Mouse (Mus musculus) limb, embryonic 11.5 days (tissue): ENCODE results near the gene Cask. TPM values are rescaled to one million over a fixed set of nuclear protein-coding genes. Genes with fewer than 3 reads are reported as not detected.

Source experiments
- ATAC-seq: fragments of 200-750 bp; cut with Nextera tagmentation; 2 replicates; pipeline ENCODE4 v1.8.0; 2017; ENCODE audit warnings: low read depth; ENCODE audit not compliant: insufficient number of reproducible peaks, low FRiP score, low TSS enrichment
- DNase-seq: peaks from one replicate; pipeline ENCODE4 v3.0.0-alpha.2; 2015; ENCODE audit warnings: low spot score
- H3K27ac ChIP-seq: fragments of 300-500 bp; sonication (generic); replicated peaks from 2 replicates; pipeline ENCODE4 v1.5.1; 2014; ENCODE audit warnings: low read depth, mild to moderate bottlenecking, low read length
- H3K27me3 ChIP-seq: fragments of 300-500 bp; sonication (generic); 2 replicates; pipeline ENCODE4 v1.6.1; 2014; ENCODE audit warnings: mild to moderate bottlenecking, low read length, mixed read lengths; ENCODE audit not compliant: control insufficient read depth, insufficient read depth
- H3K36me3 ChIP-seq: fragments of 300-500 bp; sonication (generic); 2 replicates; pipeline ENCODE4 v1.6.1; 2014; ENCODE audit warnings: mild to moderate bottlenecking, low read length, moderate library complexity, mixed read lengths; ENCODE audit not compliant: control insufficient read depth, insufficient read depth
- H3K4me1 ChIP-seq: fragments of 300-500 bp; sonication (generic); 2 replicates; pipeline ENCODE4 v1.6.1; 2014; ENCODE audit warnings: low read length, mixed read lengths; ENCODE audit not compliant: control insufficient read depth, insufficient read depth
- H3K4me2 ChIP-seq: fragments of 300-500 bp; sonication (generic); 2 replicates; pipeline ENCODE4 v1.6.1; 2014; ENCODE audit warnings: low read depth, mild to moderate bottlenecking, moderate library complexity; ENCODE audit not compliant: severe bottlenecking
- H3K4me3 ChIP-seq: fragments of 300-500 bp; sonication (generic); 2 replicates; pipeline ENCODE4 v1.5.1; 2014; ENCODE audit warnings: low read depth, low read length
- H3K9ac ChIP-seq: fragments of 300-500 bp; sonication (generic); 2 replicates; pipeline ENCODE4 v1.6.1; 2014; ENCODE audit warnings: mild to moderate bottlenecking, low read length
- H3K9me3 ChIP-seq: fragments of 300-500 bp; sonication (generic); 2 replicates; pipeline ENCODE4 v1.6.1; 2016; ENCODE audit warnings: low read length; ENCODE audit not compliant: control insufficient read depth
- WGBS: fragments of 180-500 bp; shearing (Covaris S2); extraction: QIAGEN DNeasy Blood & Tissue Kit; methylation state at CpG from one replicate; pipeline ENCODE4 v1.1.7; 2014; 5-methylcytosine and 5-hydroxymethylcytosine counted together
- polyA plus RNA-seq: library from polyadenylated mRNA; unstranded; fragments of >200 nt; fragmentation: Nextera tagmentation; extraction: Ambion mirVana; gene quantifications from 2 replicates; pipeline ENCODE4 v1.2.1, GENCODE M21; 2014

The Cask gene
- polyA plus RNA-seq, 1 experiment from 2014 or later: 12.8 TPM

DNA sequence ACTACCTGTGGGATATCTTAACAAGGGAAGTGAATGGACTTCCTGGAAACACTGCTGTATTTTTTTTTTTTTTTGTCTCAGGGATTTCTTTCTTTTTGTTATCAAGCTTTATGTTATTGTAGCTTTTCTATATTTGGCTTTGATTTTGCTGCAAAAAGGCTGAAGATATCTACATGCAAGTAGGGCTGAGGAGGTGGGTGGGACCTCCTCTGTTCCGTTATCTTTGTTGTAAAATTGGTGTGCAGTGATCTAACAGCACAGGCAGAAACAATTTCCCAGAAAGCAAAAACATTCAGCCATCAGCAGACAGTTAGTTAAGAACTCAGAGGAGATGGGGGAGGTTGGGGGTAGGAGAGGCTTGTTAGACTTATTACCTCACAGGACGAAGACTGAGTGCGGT lies 296.7 kb downstream of the Cask start:
- H3K9ac ChIP-seq: no peak overlapping the region
- no peak overlapping the region for H3K4me2 ChIP-seq
- no peaks in the 10 kb centered on the region for H3K36me3 ChIP-seq
- DNase-seq: no peak
- ATAC-seq: no peak
- H3K27me3 ChIP-seq: no peaks in the 10 kb centered on the region
- no peak overlapping the region for H3K4me3 ChIP-seq
- no peaks in the 10 kb centered on the region for H3K9me3 ChIP-seq
- H3K4me1 ChIP-seq: no peaks in the 10 kb centered on the region
- WGBS: 85% methylated on average over 3 of the region's 3 CpGs
- no peak overlapping the region for H3K27ac ChIP-seq

DNA sequence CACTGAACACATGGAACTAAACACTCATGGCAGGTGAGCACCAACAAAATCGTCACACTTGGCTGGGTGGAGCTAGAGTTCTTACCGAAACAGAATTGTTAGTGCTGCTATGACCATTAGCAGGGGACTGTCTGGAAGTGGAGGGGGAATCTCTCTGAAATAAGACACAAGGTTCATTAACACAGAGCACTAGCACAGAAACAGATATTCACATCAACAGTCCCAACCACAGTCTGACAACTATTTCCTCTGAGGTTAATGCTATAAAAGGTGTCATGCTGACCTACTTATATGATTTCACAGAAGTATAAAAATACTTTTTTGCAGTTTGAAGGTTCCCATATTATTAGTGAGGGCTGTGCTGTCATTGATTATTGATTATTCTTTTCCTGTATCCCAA lies 298.9 kb downstream of the Cask start:
- Histone ChIP-seq H3K27ac (no peak overlapping the region), H3K4me3 (no peak overlapping the region), H3K27me3 (no peaks in the 10 kb centered on the region), H3K36me3 (no peaks in the 10 kb centered on the region), H3K4me2 (no peak overlapping the region), H3K9me3 (no peaks in the 10 kb centered on the region), H3K4me1 (no peaks in the 10 kb centered on the region), H3K9ac (no peak overlapping the region)
- WGBS: 83% methylated on average over 2 of the region's 2 CpGs
- no peak for DNase-seq
- no peak for ATAC-seq

DNA sequence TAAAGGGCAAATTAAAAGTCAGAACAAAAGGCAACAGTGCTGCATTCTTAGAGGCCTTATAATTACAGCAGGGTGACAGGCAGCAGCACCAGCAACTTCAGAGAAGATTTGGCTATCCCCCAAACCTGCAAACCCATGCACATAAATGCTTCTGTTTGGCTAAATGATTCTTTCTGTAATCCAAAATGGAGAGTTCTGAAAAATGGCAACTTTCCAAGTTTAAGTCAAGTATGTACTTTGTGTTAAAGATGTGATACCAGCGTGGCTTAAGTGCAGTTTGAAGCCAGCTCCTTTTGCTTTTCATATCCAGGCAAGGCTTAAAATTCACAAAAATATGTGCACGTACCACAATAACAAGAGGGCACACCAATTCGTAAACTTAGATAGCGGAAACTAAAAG lies 299.6 kb downstream of the Cask start:
- H3K27ac ChIP-seq: no peak overlapping the region
- 90% methylated on average over 4 of the region's 4 CpGs for WGBS
- H3K4me3 ChIP-seq: no peak overlapping the region
- H3K36me3 ChIP-seq: no peaks in the 10 kb centered on the region
- H3K9me3 ChIP-seq: no peaks in the 10 kb centered on the region
- ATAC-seq: no peak
- DNase-seq: no peak
- no peaks in the 10 kb centered on the region for H3K4me1 ChIP-seq
- no peak overlapping the region for H3K9ac ChIP-seq
- no peaks in the 10 kb centered on the region for H3K27me3 ChIP-seq
- H3K4me2 ChIP-seq: no peak overlapping the region

DNA sequence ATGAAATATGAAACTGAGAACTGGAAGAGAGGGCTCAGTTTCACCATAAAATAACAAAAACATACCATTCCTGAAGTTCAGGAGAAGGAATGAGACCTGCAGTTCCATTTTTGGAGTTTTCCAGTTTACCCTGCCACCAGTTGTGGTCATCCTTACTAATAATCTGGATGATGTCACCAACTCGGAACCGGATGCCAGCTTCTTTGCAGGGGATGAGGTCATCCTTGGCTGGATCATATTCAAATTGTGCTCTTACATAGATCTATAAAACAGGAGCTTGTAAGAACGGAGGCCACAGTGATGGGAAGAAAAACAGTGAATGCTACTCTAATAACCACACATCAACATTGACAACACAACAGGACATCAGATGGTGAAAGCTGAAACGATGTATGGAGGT lies 302.1 kb downstream of the Cask start:
- no peak overlapping the region for H3K9ac ChIP-seq
- ATAC-seq (no peak), DNase-seq (no peak)
- H3K4me1 ChIP-seq: no peaks in the 10 kb centered on the region
- H3K4me3 ChIP-seq: no peak overlapping the region
- no peak overlapping the region for H3K4me2 ChIP-seq
- no peaks in the 10 kb centered on the region for H3K36me3 ChIP-seq
- WGBS: 90% methylated on average over 4 of the region's 4 CpGs
- H3K27me3 ChIP-seq: no peaks in the 10 kb centered on the region
- H3K9me3 ChIP-seq: no peaks in the 10 kb centered on the region
- no peak overlapping the region for H3K27ac ChIP-seq

DNA sequence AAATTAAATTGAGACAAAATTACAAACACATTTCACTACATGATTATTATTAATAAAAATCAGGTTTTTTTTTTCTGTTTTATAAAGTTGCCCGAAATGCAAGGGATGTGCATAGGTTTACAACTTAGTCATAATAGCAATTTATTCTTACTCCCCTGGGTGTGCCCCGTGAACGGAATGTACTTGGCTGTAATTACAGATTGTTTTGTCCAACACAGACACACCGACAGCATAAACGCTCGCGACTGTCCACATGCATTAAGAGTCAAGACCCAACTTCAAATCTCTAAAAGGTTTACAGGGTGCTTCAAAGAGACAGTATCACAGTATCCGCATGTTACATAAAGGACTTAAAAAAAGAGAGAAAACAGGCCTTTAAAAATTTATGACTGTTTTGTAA lies 329.9 kb downstream of the Cask start:
- no peaks in the 10 kb centered on the region for H3K9me3 ChIP-seq
- no peak overlapping the region for H3K4me2 ChIP-seq
- H3K36me3 ChIP-seq: no peaks in the 10 kb centered on the region
- H3K4me1 ChIP-seq: no peaks in the 10 kb centered on the region
- no peak overlapping the region for H3K27ac ChIP-seq
- no peak overlapping the region for H3K9ac ChIP-seq
- DNase-seq (no peak), ATAC-seq (no peak)
- no peaks in the 10 kb centered on the region for H3K27me3 ChIP-seq
- H3K4me3 ChIP-seq: no peak overlapping the region
- 91% methylated on average over 8 of the region's 8 CpGs for WGBS

DNA sequence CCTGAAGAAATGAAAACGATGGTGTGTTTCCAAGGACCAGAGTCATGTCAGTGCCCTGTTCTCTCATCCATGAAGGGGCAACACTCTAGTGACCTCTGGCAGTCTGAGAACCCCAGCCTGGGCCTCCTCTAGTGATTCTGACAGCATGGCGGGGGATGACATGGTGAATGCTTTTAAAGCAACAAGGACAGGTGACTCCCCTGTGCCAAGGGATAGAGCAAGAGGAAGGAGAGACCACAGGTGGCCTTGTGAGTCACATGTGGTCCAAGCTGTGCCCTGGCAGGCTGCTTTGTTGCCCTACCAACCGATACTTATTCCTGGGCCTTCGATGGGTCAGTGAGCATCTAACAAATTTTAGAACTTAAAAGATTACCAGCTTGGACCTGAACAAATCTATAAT lies 330.6 kb downstream of the Cask start:
- DNase-seq (no peak), ATAC-seq (no peak)
- no peak overlapping the region for H3K27ac ChIP-seq
- H3K9ac ChIP-seq: no peak overlapping the region
- no peaks in the 10 kb centered on the region for H3K4me1 ChIP-seq
- no peaks in the 10 kb centered on the region for H3K27me3 ChIP-seq
- no peak overlapping the region for H3K4me3 ChIP-seq
- H3K36me3 ChIP-seq: no peaks in the 10 kb centered on the region
- no peaks in the 10 kb centered on the region for H3K9me3 ChIP-seq
- 86% methylated on average over 4 of the region's 4 CpGs for WGBS
- no peak overlapping the region for H3K4me2 ChIP-seq

DNA sequence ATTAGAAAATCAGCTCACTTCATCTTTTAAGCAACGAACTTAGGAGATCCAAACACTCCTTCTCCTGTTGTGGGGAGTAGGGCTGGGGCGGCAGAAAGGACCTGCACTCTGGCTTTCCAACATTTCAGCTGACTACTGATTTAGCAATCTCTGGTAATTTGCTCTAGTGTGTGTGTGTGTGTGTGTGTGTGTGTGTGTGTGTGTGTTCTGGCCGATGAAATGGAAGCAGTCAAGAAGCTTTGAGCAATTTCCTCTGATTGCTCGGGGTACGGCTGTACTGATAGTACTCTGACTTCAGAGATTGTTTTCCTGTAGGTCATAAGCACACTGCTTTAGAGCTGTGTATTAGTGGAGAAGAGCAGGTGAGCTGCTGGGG lies 331.8 kb downstream of the Cask start:
- Histone ChIP-seq H3K36me3 (no peaks in the 10 kb centered on the region), H3K27me3 (no peaks in the 10 kb centered on the region), H3K4me1 (no peaks in the 10 kb centered on the region), H3K4me2 (no peak overlapping the region), H3K9me3 (no peaks in the 10 kb centered on the region), H3K27ac (no peak overlapping the region), H3K4me3 (no peak overlapping the region), H3K9ac (no peak overlapping the region)
- DNase-seq (no peak), ATAC-seq (no peak)
- 88% methylated on average over 5 of the region's 5 CpGs for WGBS

DNA sequence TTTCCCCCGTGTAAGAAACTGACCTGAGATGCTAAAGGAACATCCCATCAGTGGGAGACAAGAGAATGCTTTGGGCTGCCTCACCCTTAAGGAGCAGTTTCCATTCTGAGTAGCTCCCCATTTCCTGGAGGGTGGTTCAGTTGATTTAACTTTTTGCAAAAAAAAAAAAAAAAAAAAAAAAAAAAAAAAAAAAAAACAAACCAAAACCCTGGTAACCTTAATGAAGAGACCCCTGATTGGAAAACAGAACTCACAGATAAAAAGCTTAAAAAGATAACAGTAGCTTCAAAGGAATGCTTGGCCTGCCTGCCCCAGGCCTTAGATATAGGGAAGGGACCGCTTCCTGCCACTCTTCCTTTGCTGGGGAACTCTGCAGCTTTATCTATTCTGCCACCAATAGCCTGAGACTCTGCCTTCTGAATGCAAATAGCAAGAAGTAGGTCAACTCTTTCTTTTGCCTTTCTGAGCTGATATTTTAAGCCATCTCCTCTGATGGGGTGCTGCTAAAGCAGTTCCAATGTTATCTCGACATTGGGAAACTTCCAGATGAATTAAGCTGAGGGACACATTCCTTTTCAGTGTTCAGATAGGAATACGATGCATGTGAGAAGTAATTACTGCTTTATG lies 332.3 kb downstream of the Cask start:
- Histone ChIP-seq H3K36me3 (no peaks in the 10 kb centered on the region), H3K4me2 (no peak overlapping the region), H3K9ac (no peak overlapping the region), H3K4me3 (no peak overlapping the region), H3K9me3 (no peaks in the 10 kb centered on the region), H3K27me3 (no peaks in the 10 kb centered on the region), H3K4me1 (no peaks in the 10 kb centered on the region), H3K27ac (no peak overlapping the region)
- ATAC-seq (no peak), DNase-seq (no peak)
- WGBS: 83% methylated on average over 4 of the region's 4 CpGs

DNA sequence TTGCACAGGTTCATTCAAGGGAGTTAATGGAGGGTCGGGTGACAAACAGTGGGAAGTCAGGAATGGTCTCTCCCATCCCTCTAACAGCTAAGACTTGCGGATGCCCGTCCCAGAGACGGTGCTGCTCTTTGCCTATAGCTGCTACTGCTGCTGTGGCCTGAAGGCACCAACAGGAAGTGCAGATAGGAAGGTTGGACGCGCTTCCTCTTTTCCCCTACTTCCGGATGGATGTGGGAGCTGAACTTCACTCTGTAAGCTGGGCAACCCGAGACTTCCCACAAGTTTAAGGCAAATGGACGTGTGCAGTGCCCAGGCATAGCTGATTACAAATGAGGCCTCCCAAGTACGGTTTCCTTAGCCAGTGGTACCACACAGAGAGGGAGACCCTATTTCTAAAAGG lies 333.1 kb downstream of the Cask start:
- DNase-seq (no peak), ATAC-seq (no peak)
- no peak overlapping the region for H3K4me2 ChIP-seq
- H3K27me3 ChIP-seq: no peaks in the 10 kb centered on the region
- no peak overlapping the region for H3K4me3 ChIP-seq
- 84% methylated on average over 10 of the region's 10 CpGs for WGBS
- H3K27ac ChIP-seq: no peak overlapping the region
- no peaks in the 10 kb centered on the region for H3K36me3 ChIP-seq
- no peaks in the 10 kb centered on the region for H3K4me1 ChIP-seq
- no peak overlapping the region for H3K9ac ChIP-seq
- no peaks in the 10 kb centered on the region for H3K9me3 ChIP-seq
